In genomic region chr11:29636759-29637200, GRCm38 (mm10) we compare ENCODE assay signal across 8 mouse cellular contexts. TPM values are rescaled to one million over a fixed set of nuclear protein-coding genes. Genes with fewer than 3 reads are reported as not detected.
DNase-seq lines count a peak whose midpoint lies in the region; ATAC-seq and TF ChIP-seq lines count a peak whose summit lies in the region.

No protein-coding gene starts in this region.

- no peaks in the 10 kb centered on the region for H3K27me3 ChIP-seq in heart, postnatal 0 days (ENCODE audit: control insufficient read depth, insufficient read depth, low read length)

- H3K9ac ChIP-seq in heart, postnatal 0 days (replicated peaks; ENCODE audit: low read depth, low read length), result no peak overlapping the region

- H3K4me1 ChIP-seq in heart, postnatal 0 days (ENCODE audit: control insufficient read depth, insufficient read depth), result peaks cover 44% of the 10 kb centered on the region

- TF ChIP-seq CTCF in heart, postnatal 0 days (IDR thresholded peaks at IDR 0.05; ENCODE audit: low read depth), result no peak

- H3K4me3 ChIP-seq in heart, postnatal 0 days (ENCODE audit: low read depth, low read length), result no peak overlapping the region

- peak; percentile 94 for TF ChIP-seq EP300 in heart, postnatal 0 days (IDR thresholded peaks at IDR 0.05; ENCODE audit: low read depth)

- H3K9me3 ChIP-seq in heart, postnatal 0 days (replicated peaks; ENCODE audit: control insufficient read depth, low read length), result no peaks in the 10 kb centered on the region

- ATAC-seq in heart, postnatal 0 days (ENCODE audit: insufficient read depth, low read depth), result peak; percentile 97

- H3K4me2 ChIP-seq in heart, postnatal 0 days (ENCODE audit: low read depth, low read length), result peak overlapping the region; percentile 22; the same call in 1 of the 2 replicates

- H3K27ac ChIP-seq in heart, postnatal 0 days (ENCODE audit: low read depth), result peak overlapping the region; percentile 94

- H3K36me3 ChIP-seq in heart, postnatal 0 days (replicated peaks; ENCODE audit: control insufficient read depth, insufficient read depth, low read length), result no peaks in the 10 kb centered on the region

- DNase-seq in left cerebral cortex, adult 9 months (ENCODE audit: low spot score in 2 of 2), result peak; percentile 16 to 28
- DNase-seq in left cerebral cortex, postnatal 10 days (ENCODE audit: extremely low spot score in 1 of 2, low spot score in 2 of 2), result no peak
- peak; percentile 31 for DNase-seq in embryo, embryonic 11 days
- DNase-seq in heart, postnatal 0 days (ENCODE audit: low spot score), result peak; percentile 96
- peak; percentile 8 for DNase-seq in lung, postnatal 36 days
- DNase-seq in liver, result no peak
- no peak for DNase-seq in adrenal gland, adult 8-10 months
- DNase-seq in kidney, adult 18-20 months, result no peak

- 21% methylated on average over 6 of the region's 6 CpGs for WGBS in heart, postnatal 0 days

- intact Hi-C loops in left cerebral cortex, postnatal 10 days (cut with DNase I), result no loop called here

RNA-seq across cellular contexts. Expression of gene Rtn4, which starts 56.0 kb away (rescaled TPM):
- total RNA-seq in left cerebral cortex, postnatal 10 days (2021), result 100 to 1,000 TPM; 562 to 579 TPM
- total RNA-seq in heart, postnatal 0 days (2014; rRNA removed; ENCODE audit: low replicate concordance), result 149 and 154 TPM in 2 replicates
- polyA plus RNA-seq in heart, postnatal 0 days (2015; fragmentation: Nextera tagmentation; extraction: Ambion mirVana), result 48.0 and 48.9 TPM in 2 replicates
- 100 to 1,000 TPM; 226 to 575 (median 412) TPM for total RNA-seq in adrenal gland, adult 8-10 months (2022)

Comparison
In these comparisons a context has a peak if more than half of its experiments do, and no peak if none do; other contexts are left out.
1. DNase-seq: peak in left cerebral cortex, adult 9 months (2 of 2), embryo, embryonic 11 days (single experiment), heart, postnatal 0 days (single experiment) and lung, postnatal 36 days (single experiment); none in left cerebral cortex, postnatal 10 days (0 of 2), liver (single experiment), adrenal gland, adult 8-10 months (single experiment) and kidney, adult 18-20 months (single experiment).